Mouse (Mus musculus) Patski (cell line): ENCODE data around the gene C3. TPM values are rescaled to one million over a fixed set of nuclear protein-coding genes. Genes with fewer than 3 reads are reported as not detected.
A peak's percentile ranks its signal among the peaks of the same experiment; 100 is the strongest.

Experiments
- ATAC-seq: fragments of 100-300 bp; one replicate; pipeline ENCODE4 v1.8.0; 2021
- CTCF ChIA-PET: fragments of 350-600 bp; sonication (Branson Sonifier 250); formaldehyde crosslinking; loops from one replicate; lab custom pipeline; 2022; ENCODE audit warnings: inconsistent platforms; lab: Charles Lee
- POLR2A ChIA-PET: fragments of 350-600 bp; sonication (Branson Sonifier 250); formaldehyde crosslinking; loops from one replicate; lab custom pipeline; 2022; ENCODE audit warnings: antibody characterized with exemption, inconsistent platforms; lab: Charles Lee
- DNase-seq: peaks from one replicate; pipeline ENCODE4 v3.0.0-alpha.2; 2011; ENCODE audit warnings: low read depth, low spot score
- H3K27me3 ChIP-seq: fragments of 371-371 bp; one replicate; pipeline ENCODE4 v1.5.1; 2021
- CTCF ChIP-seq: fragments of 100-300 bp; IDR thresholded peaks from one replicate; pipeline ENCODE4 v1.5.1; 2021
- in situ Hi-C: fragments of 300-500 bp; cut with MboI; formaldehyde crosslinking; loops from 3 replicates; pipeline ENCODE4 v1.11.1; 2018; ENCODE audit warnings: low pct_unique_long_range_greater_than_20kb, mixed read lengths
- polyA plus RNA-seq: library from polyadenylated mRNA; unstranded; gene quantifications from one replicate; pipeline ENCODE4 v1.2.3, GENCODE M21; 2021

Gene C3
- polyA plus RNA-seq = 342 TPM

DNA sequence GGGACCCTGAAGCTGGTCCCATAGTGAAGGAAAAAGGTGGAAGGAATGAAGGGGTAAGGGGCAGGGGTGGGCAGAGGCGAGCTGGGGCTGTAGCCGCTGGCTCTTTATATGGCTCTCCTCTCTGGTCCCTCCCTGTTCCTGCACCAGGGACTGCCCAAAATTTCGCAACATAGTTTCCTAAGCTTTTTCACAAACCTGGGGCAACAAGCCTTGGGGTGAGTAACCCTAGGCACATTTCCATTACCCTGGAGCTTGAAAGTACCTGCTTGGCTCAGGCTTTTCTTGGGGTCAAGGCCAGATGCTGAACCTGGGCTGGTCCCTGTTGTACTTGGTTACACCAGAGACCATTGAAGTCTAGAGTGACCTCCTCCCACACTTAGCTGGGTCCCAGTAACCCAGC is at the start of gene C3:
TSS of gene C3 (minus strand) at position 123 of the 400 bp plus-strand sequence.
- no peaks in the 10 kb centered on the region for H3K27me3 ChIP-seq
- POLR2A ChIA-PET = no interaction called here
- ATAC-seq = peak; percentile 40
- in situ Hi-C loops = no loop called here
- CTCF ChIA-PET = interaction anchor here (0.9 to 1.7 kb wide), 4 partner anchors 8 to 49 kb away, joined by 3 to 8 read pairs (median 4); partner anchors contain the start of gene Gpr108
- no peak for TF ChIP-seq CTCF
- no peak for DNase-seq

DNA sequence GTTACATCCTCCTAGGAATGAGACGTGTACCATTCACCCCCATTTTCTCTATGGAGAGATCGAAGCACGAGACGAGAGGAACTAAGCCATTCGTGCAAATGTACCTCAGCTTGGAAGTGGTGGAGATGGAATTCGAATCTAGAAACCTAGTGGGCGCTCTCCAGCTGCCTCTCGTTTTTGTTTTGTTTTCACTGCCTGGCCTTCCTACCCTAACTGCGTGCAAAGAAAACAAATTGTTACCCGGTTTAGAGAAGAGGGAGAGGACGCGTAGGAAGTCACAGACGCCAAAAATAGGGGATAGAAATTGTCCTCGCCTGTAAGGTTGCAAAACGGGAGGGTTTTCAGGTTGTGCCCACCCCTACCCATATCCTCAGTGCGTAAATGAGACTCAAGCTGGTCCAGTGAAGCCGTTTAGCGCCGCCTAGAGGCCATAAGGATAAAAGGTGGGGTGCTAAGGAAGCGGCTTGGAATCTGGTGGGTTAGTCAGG is 48.7 kb upstream of the C3 start:
- peak; percentile 96 for TF ChIP-seq CTCF
- H3K27me3 ChIP-seq = peaks cover 19% of the 10 kb centered on the region
- ChIA-PET CTCF (interaction anchor here (0.6 to 3.5 kb wide), 22 partner anchors 9 to 276 kb away, joined by 3 to 46 read pairs (median 6); partner anchors contain the start of genes C3 and Gpr108), POLR2A (interaction anchor here (0.7 to 1.8 kb wide), 4 partner anchors 21 to 57 kb away, joined by 3 to 5 read pairs (median 4); partner anchors contain the start of gene Gpr108)
- peak; percentile 54 for DNase-seq
- peak; percentile 72 for ATAC-seq
- in situ Hi-C loops = loop anchor here (5.0 kb wide), 1 partner anchor 59 kb away; no protein-coding TSS in a partner anchor

DNA sequence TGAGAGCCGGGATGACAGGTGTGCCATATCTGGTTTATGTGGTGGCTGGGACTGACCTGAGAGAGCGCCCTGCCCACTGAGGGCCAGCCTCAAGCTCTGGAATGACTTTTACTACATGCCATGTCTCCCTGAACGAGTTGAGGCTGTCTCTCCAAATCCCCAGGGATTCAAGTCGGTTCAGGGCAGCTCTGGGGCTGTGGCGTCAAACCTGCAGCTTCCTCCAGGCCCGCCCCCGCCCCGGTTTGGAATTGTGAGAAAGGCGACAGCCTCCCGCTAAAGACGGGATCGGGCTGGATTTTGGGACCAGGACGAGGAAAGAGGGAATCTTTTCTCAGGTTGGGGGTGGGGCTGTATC is 48.0 kb upstream of the C3 start:
- TF ChIP-seq CTCF = no peak
- ATAC-seq = peak; percentile 2
- CTCF ChIA-PET = interaction anchor here (0.8 to 3.5 kb wide), 19 partner anchors 9 to 275 kb away, joined by 3 to 46 read pairs (median 6); partner anchors contain the start of genes C3 and Gpr108
- in situ Hi-C loops = loop anchor here (5.0 kb wide), 1 partner anchor 59 kb away; no protein-coding TSS in a partner anchor
- POLR2A ChIA-PET = interaction anchor here (0.8 to 1.8 kb wide), 5 partner anchors 20 to 29 kb away, joined by 3 to 5 read pairs (median 4); partner anchors contain the start of genes Gpr108 and Trip10
- DNase-seq = no peak
- peaks cover 16% of the 10 kb centered on the region for H3K27me3 ChIP-seq

DNA sequence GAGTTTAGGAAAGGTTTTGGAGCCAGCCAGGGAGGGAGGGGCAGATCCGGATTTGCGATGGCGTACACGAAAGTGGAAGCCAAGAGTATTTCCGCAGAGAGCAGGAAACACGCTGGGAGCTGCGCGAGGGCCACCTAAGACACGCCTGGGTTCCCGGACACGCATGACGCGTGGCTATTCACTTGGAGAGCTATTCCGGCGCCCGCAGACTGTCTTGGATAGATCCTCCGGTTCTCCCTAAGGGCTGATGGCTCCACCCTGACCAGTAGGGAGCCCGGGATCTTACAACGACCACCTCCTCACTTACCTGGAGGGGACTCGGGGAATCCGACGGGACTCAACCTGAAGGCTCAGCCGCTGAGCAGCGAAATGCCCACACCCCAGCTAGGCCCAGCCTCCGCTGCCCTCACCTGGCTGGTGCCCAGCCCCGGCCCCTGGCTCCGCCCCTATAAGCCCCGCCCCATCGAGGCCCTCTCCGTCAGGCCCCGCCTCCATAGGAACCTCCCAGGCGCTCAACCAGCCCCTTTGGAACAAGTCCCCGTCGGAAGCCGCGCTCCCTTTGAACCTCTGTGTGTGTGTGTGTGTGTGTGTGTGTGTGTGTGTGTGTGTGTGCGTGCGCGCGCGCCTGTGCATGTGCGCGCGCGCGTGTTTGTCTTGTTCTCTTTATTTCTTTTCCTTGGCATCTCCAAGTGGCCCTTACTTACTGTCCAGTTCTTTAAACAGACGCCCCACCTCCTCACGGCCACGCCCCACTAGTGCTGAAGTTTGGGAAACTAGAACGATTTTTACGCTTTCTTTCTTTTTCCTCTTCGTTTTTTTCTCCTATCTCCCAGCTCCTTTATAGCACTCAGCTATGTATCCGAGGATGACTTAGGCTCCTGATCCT is 47.4 kb upstream of the C3 start:
- no peak for TF ChIP-seq CTCF
- ATAC-seq (peak; percentile 70), DNase-seq (no peak)
- POLR2A ChIA-PET = interaction anchor here (0.8 to 1.8 kb wide), 5 partner anchors 23 to 51 kb away, joined by 3 to 5 read pairs (median 3); partner anchors contain the start of genes Gpr108 and Trip10
- H3K27me3 ChIP-seq = peaks cover 10% of the 10 kb centered on the region
- in situ Hi-C loops = loop anchor here (5.0 kb wide), 1 partner anchor 58 kb away; no protein-coding TSS in a partner anchor
- CTCF ChIA-PET = interaction anchor here (0.9 to 3.5 kb wide), 11 partner anchors 8 to 215 kb away, joined by 3 to 46 read pairs (median 9); partner anchors contain the start of gene Gpr108

DNA sequence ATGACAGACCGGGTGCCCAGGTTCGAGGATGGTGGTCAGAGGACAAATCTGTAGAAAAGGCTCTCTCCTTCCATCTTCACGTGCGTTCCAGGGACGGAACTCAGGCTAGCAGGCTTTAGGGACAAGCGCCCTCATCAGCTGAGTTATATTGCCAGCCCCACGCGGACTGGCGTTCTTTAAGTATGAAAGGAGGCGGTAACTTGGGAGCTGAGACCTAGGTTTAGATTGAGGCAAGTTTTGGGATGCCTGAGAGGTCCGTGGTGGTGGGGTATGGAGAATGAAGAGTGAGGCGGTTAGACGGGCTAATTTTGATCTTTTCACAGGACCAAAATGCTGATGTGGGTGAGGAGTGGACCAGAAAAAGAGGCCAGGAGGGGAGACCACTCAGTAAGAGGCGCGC is 46.8 kb upstream of the C3 start:
- in situ Hi-C loops = loop anchor here (5.0 kb wide), 1 partner anchor 57 kb away; no protein-coding TSS in a partner anchor
- peaks cover 4% of the 10 kb centered on the region for H3K27me3 ChIP-seq
- CTCF ChIA-PET = interaction anchor here (0.7 to 3.5 kb wide), 3 partner anchors 12 to 54 kb away, joined by 3 to 46 read pairs (median 9); no protein-coding TSS in a partner anchor

DNA sequence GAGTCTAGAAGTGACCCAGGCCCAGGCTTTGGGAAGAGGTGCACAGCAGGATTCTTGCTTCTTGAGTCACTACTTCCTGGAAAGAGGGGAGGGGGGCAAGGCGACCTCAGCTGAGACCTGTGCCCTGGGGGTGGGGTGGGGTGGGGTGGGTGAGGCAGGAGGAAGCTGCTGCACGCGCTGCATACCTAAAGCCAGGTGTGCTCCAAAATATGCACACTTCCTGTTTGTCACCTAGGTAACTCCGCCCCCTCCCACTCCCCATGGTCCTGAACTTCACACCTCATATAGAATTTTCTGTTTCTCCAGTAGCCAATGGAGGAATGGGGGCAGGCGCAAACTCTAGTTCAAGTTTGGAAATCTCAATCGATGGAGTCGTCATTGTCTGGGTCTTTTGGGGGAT is 45.9 kb upstream of the C3 start:
- no peak for TF ChIP-seq CTCF
- in situ Hi-C loops = no loop called here
- DNase-seq (no peak), ATAC-seq (no peak)
- H3K27me3 ChIP-seq = peaks cover under 1% of the 10 kb centered on the region
- ChIA-PET CTCF (no interaction called here), POLR2A (interaction anchor here (0.7 kb wide), 2 partner anchors 40 to 1655 kb away, joined by 4 to 5 read pairs; no protein-coding TSS in a partner anchor)

More for the DNA sequence above, 46.8 kb upstream of the C3 start:
- ATAC-seq (no peak), DNase-seq (no peak)
- POLR2A ChIA-PET = interaction anchor here (0.7 to 0.9 kb wide), 2 partner anchors 41 to 51 kb away, joined by 3 to 5 read pairs; no protein-coding TSS in a partner anchor
- TF ChIP-seq CTCF = no peak

DNA sequence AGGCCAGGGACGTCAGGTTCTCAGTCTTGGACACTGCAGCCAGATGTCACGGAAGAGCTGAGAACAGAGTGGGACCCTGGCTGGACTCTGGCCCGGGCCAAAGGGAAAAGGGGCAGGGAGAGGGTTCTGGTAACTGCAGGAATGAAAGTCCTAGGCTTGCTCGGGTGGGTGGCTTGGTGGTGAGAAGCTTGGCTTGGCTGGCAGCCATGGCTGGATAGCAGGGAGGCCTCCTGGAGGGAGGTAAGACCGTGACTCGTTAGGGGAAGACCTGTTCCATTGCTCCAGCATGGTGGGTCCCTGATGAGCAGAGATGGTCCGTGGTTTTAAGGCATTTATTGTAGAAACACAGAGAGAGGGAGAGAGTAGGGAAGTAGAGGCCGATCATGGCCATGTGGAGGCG is 43.4 kb upstream of the C3 start:
- TF ChIP-seq CTCF = no peak
- ATAC-seq (no peak), DNase-seq (no peak)
- in situ Hi-C loops = no loop called here
- H3K27me3 ChIP-seq = no peaks in the 10 kb centered on the region
- ChIA-PET CTCF (interaction anchor here (0.7 to 1.3 kb wide), 3 partner anchors 13 to 176 kb away, joined by 3 read pairs; no protein-coding TSS in a partner anchor), POLR2A (interaction anchor here (1.2 kb wide), 1 partner anchor 12 kb away, joined by 3 read pairs; no protein-coding TSS in a partner anchor)

DNA sequence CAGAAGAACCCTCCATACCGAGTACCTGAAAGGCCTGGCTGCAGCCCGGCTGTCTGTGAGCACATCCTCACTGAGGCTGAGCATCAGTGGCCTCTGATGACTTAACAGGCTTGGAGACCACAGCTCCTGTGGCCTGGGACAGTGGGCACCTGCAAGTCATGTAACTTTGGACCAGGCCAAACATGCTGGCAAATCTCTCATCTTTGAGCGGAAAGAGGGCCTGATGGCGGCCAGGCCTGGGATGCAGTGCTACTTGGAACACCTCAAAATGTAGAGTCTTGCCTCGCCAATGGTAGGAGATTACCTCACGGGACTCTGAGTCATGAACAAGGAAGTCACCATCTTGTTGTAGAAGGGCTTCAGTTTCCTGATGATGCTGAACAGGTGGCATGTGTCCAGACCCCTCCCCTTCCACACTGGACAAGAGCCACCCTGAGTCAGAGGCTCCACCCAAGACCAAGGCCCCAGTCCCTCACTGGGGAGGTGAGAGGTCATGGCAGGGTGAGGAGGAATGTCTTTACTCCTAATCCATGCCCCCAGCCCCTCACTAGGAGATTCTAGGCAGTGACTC is 39.7 kb upstream of the C3 start:
- no peak for TF ChIP-seq CTCF
- no peak for ATAC-seq
- in situ Hi-C loops = no loop called here
- ChIA-PET POLR2A (interaction anchor here (1.1 kb wide), 1 partner anchor 13 kb away, joined by 3 read pairs; no protein-coding TSS in a partner anchor), CTCF (interaction anchor here (1.0 kb wide), 2 partner anchors 8 to 10 kb away, joined by 3 read pairs; no protein-coding TSS in a partner anchor)
- no peaks in the 10 kb centered on the region for H3K27me3 ChIP-seq
- no peak for DNase-seq
